Mouse (Mus musculus) retina, postnatal 1 day (tissue): ENCODE results near the gene Shank1.

Experiments used
- DNase-seq: peaks from one replicate; pipeline ENCODE4 v3.0.0-alpha.2; 2012

Gene Shank1

DNA sequence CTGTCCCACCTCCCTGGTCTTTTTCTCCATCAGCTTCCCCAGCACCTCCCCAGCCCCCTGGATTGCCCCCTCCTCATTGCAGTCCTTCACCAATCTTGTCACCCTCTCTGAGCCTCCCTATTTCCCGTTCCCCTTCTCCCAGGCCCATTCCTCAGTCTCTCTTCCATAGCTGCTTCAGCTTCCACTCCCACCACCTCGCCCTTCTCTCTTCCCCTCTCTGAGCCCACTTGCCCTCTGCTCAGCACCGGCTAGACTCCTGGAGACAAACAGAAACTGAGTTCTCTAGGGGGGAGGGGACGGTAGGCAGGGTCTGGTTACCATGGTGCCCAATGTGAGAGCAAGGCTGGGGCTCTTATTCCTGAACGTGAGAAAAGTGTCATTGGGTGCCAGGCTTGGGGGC, 64.7 kb downstream of the Shank1 start:
- peak; percentile 57 for DNase-seq

DNA sequence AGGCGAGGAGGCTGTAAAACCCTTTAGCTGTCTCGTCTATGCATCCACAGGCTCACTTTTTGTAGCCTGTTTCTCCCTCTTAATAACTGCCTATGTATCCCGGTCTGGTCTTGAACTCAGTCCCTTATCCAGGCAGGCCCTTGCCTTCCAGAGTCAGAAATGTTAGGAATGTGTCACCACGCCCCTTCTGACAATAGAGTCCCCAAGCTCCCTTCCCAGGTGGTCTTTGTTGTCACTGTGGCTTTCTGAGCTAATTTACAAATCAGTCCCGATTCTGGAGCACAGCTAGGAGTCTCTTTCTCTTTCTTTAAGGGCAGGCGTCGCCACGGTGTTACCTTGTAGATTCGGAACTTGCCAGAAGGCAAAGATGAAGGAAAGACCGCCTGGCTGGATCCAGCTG, 65.2 kb downstream of the Shank1 start:
- no peak for DNase-seq

DNA sequence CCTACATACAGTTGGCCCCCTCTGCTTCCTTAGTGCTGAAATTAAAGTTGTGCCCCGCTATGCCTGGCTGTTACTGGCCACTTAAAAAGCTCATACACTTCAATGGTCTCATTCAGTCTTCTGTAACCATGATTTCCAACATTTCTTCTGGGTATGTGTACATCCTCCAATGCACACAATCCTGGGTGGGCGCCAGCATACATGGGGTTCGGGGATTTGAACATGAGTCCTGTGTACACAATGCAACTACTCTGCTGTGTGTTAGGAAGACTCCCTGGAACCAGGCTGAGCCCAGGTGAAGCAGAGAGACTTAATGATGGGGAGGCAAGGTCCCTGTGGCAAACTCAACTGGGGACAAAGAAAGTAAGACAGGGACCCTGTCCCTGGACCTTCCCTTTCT, 65.7 kb downstream of the Shank1 start:
- DNase-seq = no peak

DNA sequence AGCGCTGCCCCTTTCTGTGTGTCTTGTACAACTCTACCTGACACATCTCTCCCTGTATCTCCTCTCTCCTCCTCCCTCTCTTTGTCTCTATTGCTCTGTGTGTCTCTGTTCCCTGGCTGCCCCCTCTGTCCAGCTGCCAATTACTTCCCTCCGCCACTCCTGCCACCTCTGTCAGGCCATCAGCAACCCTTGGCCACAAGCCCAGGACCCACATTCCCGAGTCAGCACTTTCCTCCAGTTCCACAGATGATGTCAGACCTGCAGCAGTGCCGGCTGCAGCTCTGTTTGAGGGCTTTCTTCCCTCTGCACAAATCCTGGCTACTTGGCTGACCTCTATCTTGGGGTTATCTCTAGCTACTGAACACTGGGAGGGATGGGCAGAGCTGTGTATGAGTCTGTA, 68.2 kb downstream of the Shank1 start:
- DNase-seq = peak; percentile 71

DNA sequence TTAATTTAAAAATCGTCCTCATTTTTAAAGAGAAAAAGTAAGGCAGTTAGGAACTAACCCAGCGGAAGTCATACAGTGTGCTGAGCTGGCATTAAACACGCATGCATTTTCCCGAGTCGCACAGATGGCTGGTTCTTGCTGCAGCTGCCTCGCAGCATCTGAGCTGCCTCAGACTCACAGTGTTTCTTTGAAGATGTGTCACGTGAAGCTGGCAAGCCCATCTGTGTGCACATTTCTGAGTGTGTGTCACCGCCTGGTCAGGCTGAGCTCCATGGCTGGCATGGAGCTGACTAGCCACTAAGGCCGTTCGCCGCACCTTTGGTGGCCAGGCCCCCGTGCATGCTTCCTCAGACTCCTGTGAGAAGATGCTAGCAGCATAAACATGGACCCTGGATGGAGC, 72.5 kb downstream of the Shank1 start:
- DNase-seq = peak; percentile 68

DNA sequence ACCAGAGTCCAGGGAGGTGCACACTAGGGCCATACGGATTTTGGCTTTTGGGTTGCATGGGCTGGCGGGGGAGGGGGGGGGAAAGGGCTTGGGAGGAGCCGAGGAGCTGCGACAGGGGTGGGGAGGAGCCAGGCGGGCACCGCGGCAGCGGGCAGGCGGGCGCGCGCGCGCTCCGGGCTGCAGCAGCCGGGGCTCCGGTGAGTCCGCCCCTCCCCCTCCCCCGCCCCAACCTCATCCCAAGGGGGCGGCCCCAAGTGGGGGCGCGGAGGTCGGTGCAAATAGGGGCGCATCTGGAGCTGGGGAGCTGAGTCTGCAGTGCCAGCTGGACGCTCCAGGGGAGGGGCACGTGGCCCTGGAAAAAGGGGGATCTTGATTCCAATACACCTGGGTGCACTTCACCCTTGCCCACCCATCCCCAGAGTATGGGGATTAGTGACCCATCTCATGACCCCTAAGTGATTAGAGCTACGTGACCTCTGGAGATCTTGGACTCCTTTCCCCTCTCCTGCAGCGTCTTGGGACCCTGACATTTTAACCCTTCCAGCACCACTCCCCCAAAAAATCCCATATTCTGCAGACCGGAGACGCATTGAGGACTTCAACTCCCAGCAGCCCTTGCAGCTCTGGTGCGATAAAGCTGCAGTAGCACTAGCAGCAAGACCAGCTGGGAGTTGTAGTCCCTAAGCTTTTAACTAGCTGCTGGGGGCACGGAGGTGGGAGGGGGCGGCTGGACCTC, 74.1 kb downstream of the Shank1 start, which contains the start of gene Syt3:
Gene Syt3, plus strand, starts transcription at position 123 of the 736 bp plus-strand sequence.
- DNase-seq = peak; percentile 80

DNA sequence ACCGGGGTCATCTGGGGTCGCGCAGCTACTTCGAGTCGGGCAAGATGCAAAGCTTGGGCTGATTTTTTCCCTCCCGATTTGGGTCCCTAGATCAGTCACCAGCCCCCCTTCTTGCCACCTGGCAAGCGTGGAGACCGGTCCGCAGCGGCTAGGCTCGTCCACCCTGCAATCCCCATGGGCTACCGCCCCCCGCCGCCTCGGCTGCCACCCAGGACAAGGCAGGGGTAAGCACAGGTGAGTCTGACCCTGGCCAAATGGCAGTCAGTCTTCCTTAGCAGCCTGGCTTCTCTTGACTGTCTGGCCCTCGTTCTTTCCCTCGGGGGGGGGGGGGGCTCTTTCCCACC, 74.6 kb downstream of the Shank1 start:
- no peak for DNase-seq

DNA sequence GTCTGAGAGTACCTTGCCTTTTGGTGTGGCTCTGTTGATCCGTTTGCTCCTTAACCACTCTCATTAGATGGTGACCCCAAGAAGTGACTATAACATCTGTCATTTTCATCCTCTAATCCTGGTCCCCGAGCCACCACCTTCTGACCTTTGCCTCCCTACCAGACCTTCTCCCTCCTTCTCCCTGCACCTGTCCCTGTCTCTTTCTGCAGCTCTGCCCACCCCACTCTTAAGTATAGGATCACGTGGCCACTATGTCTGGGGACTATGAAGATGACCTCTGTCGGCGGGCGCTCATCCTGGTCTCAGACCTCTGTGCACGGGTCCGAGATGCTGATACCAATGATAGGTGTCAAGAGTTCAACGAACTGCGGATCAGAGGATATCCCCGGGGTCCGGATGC, 75.7 kb downstream of the Shank1 start, which contains the start of gene 1700008O03Rik:
Gene 1700008O03Rik, minus strand, starts transcription at position 101 of the 400 bp plus-strand sequence.
- DNase-seq = no peak

DNA sequence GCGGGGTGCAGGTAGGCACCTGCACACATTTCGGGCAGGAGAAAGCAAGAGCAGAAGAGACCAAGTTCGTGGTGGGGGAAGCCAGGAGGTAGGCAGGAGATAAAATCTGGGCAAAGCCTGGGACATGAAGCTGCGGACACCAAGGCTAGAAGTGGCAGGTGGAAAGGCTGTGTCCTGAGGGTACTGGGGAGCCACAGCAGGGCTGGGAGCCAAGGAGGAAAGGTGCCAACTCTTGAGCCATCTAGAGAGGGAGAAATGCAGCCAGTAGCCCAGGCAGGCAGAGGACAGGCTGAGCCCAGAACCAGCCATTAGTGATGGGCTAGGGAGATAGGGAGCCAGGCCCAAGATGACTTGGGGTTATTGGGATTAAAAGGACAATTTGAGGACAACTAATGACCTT, 81.8 kb downstream of the Shank1 start:
- no peak for DNase-seq

DNA sequence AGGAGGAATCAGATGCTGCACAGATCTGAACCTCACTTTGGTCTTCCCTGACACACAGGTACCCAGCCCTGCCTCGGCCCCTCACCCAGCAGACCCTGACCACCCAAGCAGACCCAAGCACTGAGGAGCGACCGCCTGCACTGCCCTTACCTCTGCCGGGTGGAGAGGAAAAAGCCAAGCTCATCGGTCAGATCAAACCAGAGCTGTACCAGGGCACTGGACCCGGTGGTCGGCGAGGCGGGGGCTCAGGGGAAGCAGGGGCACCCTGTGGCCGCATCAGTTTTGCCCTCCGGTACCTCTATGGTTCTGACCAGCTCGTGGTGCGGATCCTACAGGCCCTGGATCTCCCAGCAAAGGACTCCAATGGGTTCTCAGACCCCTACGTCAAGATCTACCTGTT, 82.3 kb downstream of the Shank1 start:
- no peak for DNase-seq

DNA sequence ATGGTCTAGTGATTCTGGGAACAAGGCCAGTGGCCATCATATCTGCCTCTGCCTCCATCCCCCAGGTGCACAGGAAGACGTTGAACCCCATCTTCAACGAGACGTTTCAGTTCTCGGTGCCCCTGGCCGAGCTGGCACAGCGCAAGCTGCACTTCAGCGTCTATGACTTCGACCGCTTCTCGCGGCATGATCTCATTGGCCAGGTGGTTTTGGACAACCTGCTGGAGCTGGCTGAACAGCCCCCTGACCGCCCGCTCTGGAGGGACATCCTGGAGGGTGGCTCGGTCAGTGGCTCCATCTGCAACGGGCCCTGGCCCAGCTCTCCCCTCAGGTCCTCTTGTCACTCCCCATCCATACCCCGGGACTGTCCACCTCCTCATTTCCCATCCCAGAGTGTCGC, 83.2 kb downstream of the Shank1 start:
- DNase-seq = no peak

DNA sequence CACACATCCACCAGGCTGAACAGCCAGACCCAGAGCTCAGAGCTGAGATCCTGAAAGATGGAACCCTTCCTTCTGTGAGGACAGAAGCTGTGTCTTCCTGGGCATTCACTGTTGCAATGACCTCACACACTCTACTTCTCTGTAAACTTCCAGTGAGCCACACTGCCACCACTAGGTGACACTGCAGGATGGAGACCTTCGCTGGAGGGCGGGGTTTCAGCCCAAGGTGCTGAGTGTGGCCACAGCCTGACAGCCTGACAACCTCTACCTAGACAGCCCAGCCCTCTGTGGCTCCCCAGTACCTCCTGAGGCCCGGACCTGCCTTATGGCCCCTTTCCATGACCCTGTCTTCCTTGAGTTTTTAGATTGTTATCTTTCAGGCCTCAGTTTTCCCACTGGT, 88.5 kb downstream of the Shank1 start:
- DNase-seq = peak; percentile 70

DNA sequence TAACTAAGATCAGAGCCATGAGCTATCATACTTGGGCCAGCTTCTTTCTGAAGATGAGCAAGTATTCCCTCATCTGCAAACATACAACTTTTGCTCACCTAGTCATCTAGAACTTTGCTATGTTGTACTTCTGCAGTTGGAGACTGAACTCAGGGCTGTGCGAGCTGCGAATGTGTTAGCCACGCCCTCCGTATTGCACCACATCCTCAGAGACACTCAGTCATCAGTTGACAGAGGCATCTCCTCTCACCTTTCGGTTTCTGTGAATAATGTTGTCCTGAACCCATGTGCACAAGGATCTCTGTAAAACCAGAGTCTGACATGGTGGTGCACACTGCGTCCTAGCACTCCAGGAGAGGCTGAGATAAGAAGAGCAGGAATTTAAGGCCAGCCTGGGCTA, 91.6 kb downstream of the Shank1 start:
- DNase-seq = no peak

DNA sequence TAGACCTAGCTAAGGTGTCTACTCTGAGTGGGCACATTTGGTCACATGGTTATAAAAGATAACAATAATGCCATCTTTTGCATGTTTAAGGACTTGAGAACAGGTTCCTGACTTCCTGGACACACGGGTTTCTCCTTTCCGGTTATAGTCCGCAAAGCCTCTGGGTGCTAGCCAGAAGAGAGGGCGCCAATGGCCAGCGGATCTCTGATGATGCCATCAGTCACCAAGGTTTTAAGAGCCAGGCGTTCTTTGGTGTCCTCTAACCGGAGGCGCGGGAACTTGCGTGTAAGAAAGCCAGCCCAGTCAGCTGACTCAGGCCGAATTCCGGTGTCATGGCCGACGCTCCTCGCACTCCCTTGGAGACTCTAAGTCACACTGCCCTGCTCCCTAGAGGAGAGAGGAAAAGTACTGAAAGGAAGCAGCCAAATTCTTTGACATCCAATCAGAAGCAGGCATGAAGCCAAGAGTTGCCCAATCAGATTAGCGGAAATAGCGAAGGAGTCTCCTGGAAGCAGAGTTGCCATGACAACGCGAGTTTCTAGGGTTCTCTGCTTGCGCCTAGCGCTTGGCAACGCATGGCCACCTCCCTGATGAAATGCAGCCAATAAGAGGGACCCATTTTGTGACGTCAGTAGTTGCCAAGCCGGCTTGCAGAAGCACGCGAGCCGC, 95.4 kb downstream of the Shank1 start:
- peak; percentile 100 for DNase-seq

DNA sequence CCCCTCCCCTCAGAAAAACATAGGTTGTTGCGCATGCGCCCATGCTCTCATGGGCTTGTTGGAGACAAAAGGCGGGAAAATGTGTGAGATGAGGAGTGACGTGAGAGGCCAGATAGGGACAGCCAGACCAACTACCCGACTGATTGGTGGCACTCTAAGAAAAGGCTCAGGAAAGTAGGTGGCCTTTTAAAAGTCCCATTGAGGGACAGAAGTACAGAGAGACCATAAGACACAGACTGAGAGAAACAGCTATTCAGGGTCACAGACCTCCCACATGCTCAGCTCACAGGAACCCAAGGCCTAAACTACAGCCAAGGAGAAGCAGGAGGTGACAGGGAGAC, 95.9 kb downstream of the Shank1 start:
- DNase-seq = no peak
